Mouse (Mus musculus): ENCODE results near the gene Chka.

Gene Chka

GRCm38 (mm10) chr19:3851502-3851962 is at the start of gene Chka:
Gene Chka (plus strand): TSS chr19:3851773.
- DNase-seq (ENCODE audit: low read depth, low spot score) = peak; percentile 99

DNA sequence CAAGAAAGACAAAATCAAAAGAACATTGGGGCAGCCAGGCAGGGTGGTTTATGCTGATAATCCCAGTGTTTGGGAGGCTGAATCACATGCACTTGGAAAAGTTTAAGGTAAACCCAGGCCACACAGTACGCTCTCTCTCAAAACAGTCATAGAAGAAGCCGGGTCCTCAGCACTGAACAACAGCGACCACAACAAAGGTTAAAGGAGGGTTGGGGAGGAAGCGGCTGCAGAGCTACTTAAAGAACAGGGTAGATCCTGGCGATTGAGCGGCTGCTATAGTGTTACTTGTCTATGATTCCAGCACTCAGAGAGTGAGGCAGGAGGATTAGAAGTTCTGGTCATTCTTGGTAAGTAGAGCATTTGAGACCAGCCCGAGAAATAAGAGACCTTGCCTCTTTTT is 46.0 kb upstream of the Chka start:
- no peak for DNase-seq (ENCODE audit: low read depth, low spot score)

- no peak for DNase-seq (ENCODE audit: low read depth, low spot score)
Measured at GRCm38 (mm10) chr19:3810536-3811233, 40.9 kb upstream of the Chka start.

DNA sequence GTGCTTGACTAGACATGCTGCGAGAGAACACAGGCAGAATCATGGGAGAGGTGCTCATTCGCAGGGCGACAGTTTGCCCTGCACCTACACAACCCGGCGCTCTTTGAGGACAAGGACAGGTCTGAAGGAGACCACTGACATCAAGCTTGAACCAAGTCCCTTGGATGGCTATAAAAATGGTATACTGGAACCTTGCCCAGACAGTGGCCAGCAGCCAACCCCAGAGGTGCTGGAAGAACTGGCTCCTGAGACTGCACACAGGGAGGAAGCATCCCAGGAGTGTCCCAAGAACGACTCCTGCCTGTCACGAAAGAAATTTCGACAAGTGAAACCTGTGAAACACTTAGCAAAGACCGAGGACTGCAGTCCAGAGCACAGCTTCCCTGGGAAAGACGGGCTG is 37.1 kb upstream of the Chka start:
- DNase-seq (ENCODE audit: low read depth, low spot score) = no peak

DNA sequence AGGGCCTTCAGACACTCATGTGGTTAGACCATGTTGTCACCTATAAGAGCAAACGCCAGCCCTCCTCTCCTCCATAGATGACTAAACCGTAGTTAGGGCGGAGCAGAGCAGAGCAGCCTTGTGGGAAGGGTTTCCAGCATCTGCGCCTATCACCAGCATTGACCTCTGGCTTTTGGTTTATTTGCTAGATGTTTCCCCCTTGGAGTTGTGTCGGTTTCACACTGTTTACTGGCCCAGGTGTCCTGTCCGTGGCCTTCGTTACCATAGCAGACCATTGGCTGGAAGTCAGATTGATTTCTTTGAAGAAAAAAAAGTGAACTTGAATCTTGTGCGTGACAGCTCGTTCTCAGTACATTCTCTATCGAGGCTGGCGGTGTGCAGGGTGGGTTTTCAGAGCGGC is 35.7 kb upstream of the Chka start:
- no peak for DNase-seq (ENCODE audit: low read depth, low spot score)

DNA sequence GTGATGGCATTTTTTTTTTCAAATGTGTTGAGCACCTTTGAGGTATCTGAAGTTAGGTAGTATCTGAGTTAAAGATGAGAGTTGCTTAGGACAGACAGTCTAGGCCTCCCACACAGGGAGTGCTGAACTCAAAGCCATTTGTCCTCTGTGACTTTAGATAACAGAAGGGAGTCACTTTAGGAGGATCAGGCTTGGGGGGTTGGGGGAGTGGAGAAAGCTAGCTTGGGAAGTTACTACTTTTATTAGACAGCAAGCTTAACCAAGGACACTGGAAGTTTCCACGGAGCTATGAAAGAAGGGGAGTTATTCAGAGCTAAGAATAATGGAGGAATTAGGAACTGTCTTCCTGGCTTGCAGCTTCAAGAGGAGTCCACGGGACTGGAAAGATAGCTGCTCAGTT is 32.5 kb upstream of the Chka start:
- no peak for DNase-seq (ENCODE audit: low read depth, low spot score)

- DNase-seq (ENCODE audit: low read depth, low spot score) = no peak
Measured at GRCm38 (mm10) chr19:3819899-3820444, 31.6 kb upstream of the Chka start.

DNA sequence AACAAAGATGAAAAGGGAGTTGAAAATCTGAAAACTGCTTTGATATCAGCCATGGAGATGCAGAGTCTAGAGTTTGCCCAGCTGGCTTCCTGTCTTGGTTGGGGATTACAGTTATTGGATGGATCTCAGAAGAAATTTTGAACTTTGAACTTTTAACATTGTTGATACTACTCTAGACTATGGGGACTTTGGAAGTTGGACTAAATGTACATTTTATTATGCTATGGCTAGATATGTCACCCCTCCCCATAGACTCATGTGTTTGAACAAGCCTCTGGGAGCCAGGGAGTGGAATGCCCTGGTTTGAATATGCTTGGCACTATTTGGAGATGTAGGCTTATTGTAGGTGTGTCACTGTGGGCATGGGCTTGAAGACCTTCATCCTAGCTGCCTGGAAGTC is 26.5 kb upstream of the Chka start:
- no peak for DNase-seq (ENCODE audit: low read depth, low spot score)

- DNase-seq (ENCODE audit: low read depth, low spot score) = no peak
Measured at GRCm38 (mm10) chr19:3829863-3830262, 21.7 kb upstream of the Chka start.

DNA sequence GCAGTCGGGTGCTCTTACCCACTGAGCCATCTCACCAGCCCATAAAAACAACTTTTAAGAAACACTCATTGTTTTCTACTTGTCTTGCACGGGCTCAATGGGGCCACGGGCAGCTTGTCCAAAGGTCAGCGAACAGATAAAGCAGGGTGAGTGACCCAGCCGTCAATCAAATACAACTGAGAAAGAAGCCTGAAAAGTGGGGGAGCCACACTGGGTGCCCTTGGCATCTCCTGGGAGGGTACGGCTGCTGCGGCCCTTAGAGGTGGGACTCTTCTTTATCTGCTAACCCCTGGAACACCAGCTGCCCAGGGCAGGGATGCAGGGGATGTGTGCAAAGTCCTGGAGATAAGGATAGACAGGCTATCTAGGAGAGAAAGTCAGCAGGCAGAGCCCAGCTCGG is 19.9 kb upstream of the Chka start:
- DNase-seq (ENCODE audit: low read depth, low spot score) = no peak

GRCm38 (mm10) chr19:3832851-3833353 is 18.7 kb upstream of the Chka start:
- no peak for DNase-seq (ENCODE audit: low read depth, low spot score)

DNA sequence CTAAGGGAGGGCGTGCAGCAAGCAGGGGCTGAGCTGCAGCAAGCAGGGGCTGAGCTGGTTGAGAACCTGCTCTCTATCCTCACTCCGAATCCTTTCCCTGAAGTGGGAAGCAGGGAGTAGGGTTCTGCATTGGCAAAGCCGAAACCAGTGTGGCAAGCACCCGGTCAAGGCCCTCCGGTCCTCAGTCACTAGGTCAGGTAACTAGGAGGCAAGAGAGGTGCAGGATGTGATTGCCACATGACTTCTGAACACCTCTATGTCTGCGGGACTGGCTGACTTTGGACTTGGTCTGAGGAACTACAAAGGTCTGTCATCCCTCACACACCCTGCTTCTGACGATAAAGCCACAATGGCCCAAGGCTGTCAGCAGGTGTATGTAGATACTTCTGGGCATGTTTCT is 17.3 kb upstream of the Chka start:
- no peak for DNase-seq (ENCODE audit: low read depth, low spot score)

DNA sequence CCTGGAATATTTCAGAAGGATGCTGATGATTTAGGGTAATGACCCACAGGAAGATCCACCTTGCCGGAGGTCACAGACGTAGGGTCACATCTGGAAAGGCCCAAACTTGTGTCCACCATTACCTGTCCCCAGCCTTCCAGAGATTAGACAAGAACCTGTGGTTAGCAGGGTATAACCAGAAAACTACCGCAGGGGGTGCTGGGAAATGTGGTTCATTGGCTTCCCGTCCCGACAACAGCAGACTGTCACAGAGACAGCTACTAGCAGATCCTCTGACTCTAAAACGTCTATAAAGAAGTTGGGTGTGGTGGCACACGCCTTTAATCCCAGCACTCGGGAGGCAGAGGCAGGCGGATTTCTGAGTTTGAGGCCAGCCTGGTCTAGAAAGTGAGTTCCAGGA is 14.8 kb upstream of the Chka start:
- DNase-seq (ENCODE audit: low read depth, low spot score) = no peak

GRCm38 (mm10) chr19:3838931-3839330 is 12.6 kb upstream of the Chka start:
- no peak for DNase-seq (ENCODE audit: low read depth, low spot score)

GRCm38 (mm10) chr19:3839686-3840085 is 11.9 kb upstream of the Chka start:
- DNase-seq (ENCODE audit: low read depth, low spot score) = no peak

DNA sequence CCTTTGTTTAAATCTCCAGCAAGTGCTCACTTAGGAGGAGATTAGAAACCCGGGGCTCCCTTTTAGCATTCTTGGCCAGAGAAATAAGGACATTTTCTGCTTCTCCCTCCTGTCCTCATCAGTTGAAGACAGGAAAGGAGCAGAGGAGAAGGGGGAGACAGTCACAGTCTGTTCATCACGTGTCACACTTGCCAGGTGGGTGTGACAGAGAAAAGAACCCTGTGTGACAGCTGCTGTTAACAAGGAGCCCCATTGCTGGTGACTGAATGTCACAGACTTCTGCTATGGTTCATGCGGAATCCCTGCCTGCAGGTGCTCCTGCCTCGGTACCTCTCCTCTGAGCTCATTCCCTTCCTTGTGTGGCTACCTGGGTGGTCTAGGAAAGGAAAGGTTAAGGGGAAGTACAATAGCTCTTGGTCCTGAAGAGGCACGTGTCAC is 11.3 kb upstream of the Chka start:
- DNase-seq (ENCODE audit: low read depth, low spot score) = peak; percentile 43

GRCm38 (mm10) chr19:3840685-3841084 is 10.9 kb upstream of the Chka start:
- DNase-seq (ENCODE audit: low read depth, low spot score) = no peak

GRCm38 (mm10) chr19:3842359-3843148 is 9.0 kb upstream of the Chka start:
- DNase-seq (ENCODE audit: low read depth, low spot score) = peak; percentile 93

GRCm38 (mm10) chr19:3843629-3844028 is 7.9 kb upstream of the Chka start:
- no peak for DNase-seq (ENCODE audit: low read depth, low spot score)

- DNase-seq (ENCODE audit: low read depth, low spot score) = no peak
Measured at GRCm38 (mm10) chr19:3844836-3845235, 6.7 kb upstream of the Chka start.

GRCm38 (mm10) chr19:3845339-3845738 is 6.2 kb upstream of the Chka start:
- no peak for DNase-seq (ENCODE audit: low read depth, low spot score)

DNA sequence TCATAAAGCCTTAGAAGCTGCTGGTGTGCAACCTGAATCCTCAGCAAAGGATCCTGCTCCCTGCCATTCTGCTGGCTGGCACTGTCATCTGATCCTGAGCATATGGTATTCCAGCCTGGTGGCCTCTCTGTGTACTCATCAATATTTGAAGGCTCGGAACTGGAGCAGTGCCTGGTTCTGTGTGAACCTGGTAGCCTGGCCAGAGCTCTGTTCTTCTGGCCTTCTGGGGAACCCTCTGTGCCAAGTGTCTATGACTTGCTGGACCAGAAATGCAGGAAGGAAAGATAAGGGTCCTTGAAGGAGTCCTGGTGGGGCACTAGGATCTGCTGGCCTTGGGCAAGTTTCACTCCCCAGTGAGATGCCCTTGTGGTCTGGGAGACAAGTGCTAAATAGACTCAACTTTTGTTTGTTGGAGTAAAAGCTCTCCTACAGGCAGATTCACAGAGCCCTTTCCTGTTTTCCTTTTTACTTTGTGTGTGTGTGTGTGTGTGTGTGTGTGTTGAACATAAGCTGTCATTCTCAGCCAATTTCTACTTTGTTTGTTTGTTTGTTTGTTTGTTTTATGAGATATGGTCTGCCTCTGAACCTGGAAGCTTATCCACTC is 5.7 kb upstream of the Chka start:
- no peak for DNase-seq (ENCODE audit: low read depth, low spot score)
